Mouse (Mus musculus) bone marrow macrophage, adult 2 months (primary cell): ENCODE data around the gene Gba2. TPM values are rescaled to one million over a fixed set of nuclear protein-coding genes. Genes with fewer than 3 reads are reported as not detected.
"Not testable (repeated sequence)": the region's sequence is repeated elsewhere in the genome, so short reads cannot be mapped to it uniquely, and the experiment has no call there.

Source experiments
- H3K27ac ChIP-seq: 2 replicates; pipeline ENCODE4 v1.5.1; 2012; ENCODE audit warnings: low read depth, low read length; ENCODE audit not compliant: insufficient read depth
- H3K4me1 ChIP-seq: 2 replicates; pipeline ENCODE4 v1.6.1; 2012; ENCODE audit warnings: low read length; ENCODE audit not compliant: control insufficient read depth, insufficient read depth
- H3K4me3 ChIP-seq: 2 replicates; pipeline ENCODE4 v1.5.1; 2012; ENCODE audit warnings: mild to moderate bottlenecking, low read length, moderate library complexity; ENCODE audit not compliant: insufficient read depth
- CTCF ChIP-seq: IDR thresholded peaks from 2 replicates; pipeline ENCODE4 v1.5.1; 2012; ENCODE audit warnings: low read depth, mild to moderate bottlenecking, low read length, moderate library complexity
- POLR2A ChIP-seq: IDR thresholded peaks from 2 replicates; pipeline ENCODE4 v1.6.1; 2012; ENCODE audit warnings: mild to moderate bottlenecking, low read depth, low read length, borderline replicate concordance
- polyA plus RNA-seq: library from polyadenylated mRNA; stranded (reverse); fragments of >200 nt; gene quantifications from 2 replicates; pipeline ENCODE4 v1.2.4, GENCODE M21; 2012; ENCODE audit not compliant: missing spikeins, insufficient read depth, insufficient read length

Gba2 gene
- polyA plus RNA-seq, 1 experiment: 9.6 TPM

- peak overlapping the region; percentile 82 for H3K27ac ChIP-seq
- H3K4me1 ChIP-seq: peaks cover 33% of the 10 kb centered on the region
- H3K4me3 ChIP-seq: peak overlapping the region; percentile 62
- no peak for TF ChIP-seq POLR2A
- no peak for TF ChIP-seq CTCF
Observed at GRCm38 (mm10) chr4:43558028-43558630, 20.5 kb downstream of the Gba2 start.

GRCm38 (mm10) chr4:43555926-43556325 lies 22.7 kb downstream of the Gba2 start:
- Histone ChIP-seq H3K4me3 (no peak overlapping the region), H3K27ac (peak overlapping the region; percentile 36), H3K4me1 (peaks cover 33% of the 10 kb centered on the region)
- TF ChIP-seq CTCF (no peak), POLR2A (no peak)

- TF ChIP-seq CTCF: no peak
- Histone ChIP-seq H3K4me3 (no peak overlapping the region), H3K27ac (no peak overlapping the region), H3K4me1 (peaks cover 33% of the 10 kb centered on the region)
Observed at GRCm38 (mm10) chr4:43553891-43554290, 24.8 kb downstream of the Gba2 start.

GRCm38 (mm10) chr4:43552437-43552836 lies 26.2 kb downstream of the Gba2 start:
- H3K27ac ChIP-seq: no peak overlapping the region
- peaks cover 23% of the 10 kb centered on the region for H3K4me1 ChIP-seq
- no peak for TF ChIP-seq CTCF
- TF ChIP-seq POLR2A: no peak
- no peak overlapping the region for H3K4me3 ChIP-seq

GRCm38 (mm10) chr4:43551854-43552253 lies 26.8 kb downstream of the Gba2 start:
- H3K4me1 ChIP-seq: peaks cover 17% of the 10 kb centered on the region
- not testable (repeated sequence) for H3K4me3 ChIP-seq, H3K27ac ChIP-seq

DNA sequence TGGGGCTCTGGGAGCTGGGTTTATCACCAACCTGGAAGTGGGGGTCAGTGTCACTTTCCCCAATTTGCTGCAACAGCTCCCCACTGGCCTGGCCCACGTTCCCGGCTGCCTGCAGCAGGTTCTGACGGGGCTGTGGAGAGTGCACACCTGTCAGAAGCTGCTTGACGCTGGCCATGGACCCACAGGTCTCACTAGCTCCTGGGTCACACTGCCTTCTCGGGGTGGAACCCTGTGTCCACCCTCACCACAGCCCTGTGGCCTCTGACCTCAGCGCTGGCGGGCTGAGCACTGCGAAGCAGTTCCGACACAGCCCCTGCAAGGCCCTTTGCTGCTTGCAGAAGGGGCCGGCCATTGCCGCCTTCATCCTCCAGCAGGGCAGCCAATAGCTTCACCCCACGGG lies 29.6 kb downstream of the Gba2 start:
- Histone ChIP-seq H3K27ac (no peak overlapping the region), H3K4me1 (no peaks in the 10 kb centered on the region), H3K4me3 (no peak overlapping the region)
- TF ChIP-seq POLR2A: no peak

DNA sequence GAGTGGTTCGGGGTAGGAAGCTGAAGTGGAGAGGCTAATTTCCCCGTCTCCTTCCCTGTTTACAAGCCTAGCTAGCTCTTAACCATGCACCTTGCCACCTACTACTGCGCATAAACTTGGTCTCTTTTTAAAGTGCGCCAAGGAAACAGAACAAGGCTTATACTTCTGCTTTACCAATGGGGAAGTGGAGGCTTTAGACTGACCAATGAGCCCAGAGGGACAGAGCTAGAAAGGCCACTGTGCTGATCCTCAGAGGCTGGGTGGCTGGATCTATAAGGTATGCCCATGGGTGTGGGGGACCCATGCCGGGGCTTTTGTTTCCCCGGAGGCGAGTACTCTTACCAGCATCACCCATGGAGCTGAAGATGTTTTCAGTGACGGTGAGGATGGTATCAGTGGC lies 31.5 kb downstream of the Gba2 start:
- TF ChIP-seq CTCF: no peak
- TF ChIP-seq POLR2A: no peak
- H3K4me3 ChIP-seq: no peak overlapping the region
- no peak overlapping the region for H3K27ac ChIP-seq
- H3K4me1 ChIP-seq: no peaks in the 10 kb centered on the region

- TF ChIP-seq POLR2A: no peak
- no peak for TF ChIP-seq CTCF
- H3K27ac ChIP-seq: no peak overlapping the region
- no peak overlapping the region for H3K4me3 ChIP-seq
- H3K4me1 ChIP-seq: no peaks in the 10 kb centered on the region
Observed at GRCm38 (mm10) chr4:43546375-43547047, 32.2 kb downstream of the Gba2 start.

- no peaks in the 10 kb centered on the region for H3K4me1 ChIP-seq
- TF ChIP-seq CTCF: no peak
- no peak for TF ChIP-seq POLR2A
- no peak overlapping the region for H3K27ac ChIP-seq
- no peak overlapping the region for H3K4me3 ChIP-seq
Observed at GRCm38 (mm10) chr4:43542044-43542443, 36.6 kb downstream of the Gba2 start.

DNA sequence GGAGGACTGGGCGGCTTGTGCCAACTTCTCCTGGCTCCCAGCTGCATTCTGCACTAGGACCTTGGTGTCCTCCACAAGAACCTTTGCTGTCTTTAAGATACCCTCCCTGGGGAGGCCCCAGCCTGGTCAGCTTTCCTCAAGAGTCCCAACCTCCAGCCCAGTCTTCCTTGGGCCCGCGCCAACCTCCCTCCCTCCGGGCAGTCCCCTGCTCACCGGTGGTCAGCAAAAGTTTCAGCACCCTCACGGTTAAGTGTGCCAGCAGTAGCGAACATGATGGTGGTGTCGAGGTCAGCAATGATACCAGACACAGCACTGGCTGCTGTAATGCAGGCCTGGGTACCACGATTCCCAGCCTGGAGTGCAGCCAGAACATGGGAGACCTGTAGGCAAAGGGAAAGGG lies 42.6 kb downstream of the Gba2 start:
- Histone ChIP-seq H3K4me3 (no peak overlapping the region), H3K4me1 (no peaks in the 10 kb centered on the region), H3K27ac (no peak overlapping the region)
- no peak for TF ChIP-seq CTCF
- no peak for TF ChIP-seq POLR2A
